Mouse (Mus musculus): ENCODE data around the gene Pxylp1.

The Pxylp1 gene

GRCm38 (mm10) chr9:96862836-96863235 lies 29.6 kb downstream of the Pxylp1 start:
- CTCF ChIA-PET: no interaction called here

DNA sequence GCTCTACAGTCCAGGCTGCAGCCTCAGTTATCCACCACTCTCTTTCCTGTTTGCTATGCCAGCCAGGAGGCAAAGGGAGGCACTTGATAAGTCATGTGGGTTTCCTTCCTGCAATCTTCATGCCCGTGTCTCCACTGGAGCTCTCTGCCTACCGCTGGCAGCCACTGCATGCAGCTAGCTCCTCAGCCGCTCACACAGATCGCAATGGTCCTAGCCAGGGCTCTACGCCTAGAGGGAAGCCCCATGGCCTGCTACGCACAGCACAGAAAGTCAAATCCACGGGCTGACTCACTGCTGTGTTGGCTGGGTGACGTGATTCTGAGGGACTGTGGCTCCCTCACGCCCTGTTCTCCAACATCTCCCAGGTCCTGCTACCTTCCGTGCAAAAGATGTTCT lies 31.4 kb downstream of the Pxylp1 start:
- CTCF ChIA-PET: no interaction called here

- CTCF ChIA-PET: interaction anchor here (0.7 kb wide), 1 partner anchor 922 kb away, joined by 3 read pairs; no protein-coding TSS in a partner anchor
Measured at GRCm38 (mm10) chr9:96860380-96861091, 31.9 kb downstream of the Pxylp1 start.

- CTCF ChIA-PET: no interaction called here
Measured at GRCm38 (mm10) chr9:96859027-96859426, 33.4 kb downstream of the Pxylp1 start.

GRCm38 (mm10) chr9:96857838-96858237 lies 34.6 kb downstream of the Pxylp1 start:
- CTCF ChIA-PET: no interaction called here

GRCm38 (mm10) chr9:96853300-96854186 lies 38.9 kb downstream of the Pxylp1 start:
- CTCF ChIA-PET: no interaction called here

- CTCF ChIA-PET: interaction anchor here (0.6 kb wide), 1 partner anchor 312 kb away, joined by 6 read pairs; no protein-coding TSS in a partner anchor
Measured at GRCm38 (mm10) chr9:96851634-96852033, 40.8 kb downstream of the Pxylp1 start.

- CTCF ChIA-PET: interaction anchor here (0.6 kb wide), 1 partner anchor 457 kb away, joined by 3 read pairs; no protein-coding TSS in a partner anchor
Measured at GRCm38 (mm10) chr9:96851036-96851435, 41.4 kb downstream of the Pxylp1 start.

GRCm38 (mm10) chr9:96849012-96849411 lies 43.5 kb downstream of the Pxylp1 start:
- CTCF ChIA-PET: no interaction called here

DNA sequence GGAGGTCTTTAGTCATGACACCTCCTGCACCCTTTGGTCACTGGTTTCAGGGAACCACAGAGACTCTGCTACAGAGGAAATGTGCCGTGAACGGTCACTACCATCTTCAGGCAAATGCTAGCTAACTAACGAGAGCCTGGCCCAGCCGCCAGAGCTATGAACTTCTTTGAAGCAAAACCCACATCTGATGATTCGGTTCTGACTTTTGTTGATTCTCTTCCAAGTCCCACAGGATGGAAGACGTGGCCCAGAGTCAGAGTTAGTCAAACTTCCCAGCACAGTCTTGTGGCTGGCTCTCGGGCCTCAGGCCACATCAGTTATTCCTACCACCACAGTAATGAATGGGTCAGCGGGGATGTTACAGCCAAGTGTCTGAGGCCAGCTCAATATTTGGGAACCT lies 46.1 kb downstream of the Pxylp1 start:
- CTCF ChIA-PET: no interaction called here

GRCm38 (mm10) chr9:96844798-96845209 lies 47.7 kb downstream of the Pxylp1 start:
- CTCF ChIA-PET: interaction anchor here (0.6 kb wide), 1 partner anchor 24 kb away, joined by 3 read pairs; no protein-coding TSS in a partner anchor

GRCm38 (mm10) chr9:96839376-96839775 lies 53.1 kb downstream of the Pxylp1 start:
- CTCF ChIA-PET: no interaction called here

DNA sequence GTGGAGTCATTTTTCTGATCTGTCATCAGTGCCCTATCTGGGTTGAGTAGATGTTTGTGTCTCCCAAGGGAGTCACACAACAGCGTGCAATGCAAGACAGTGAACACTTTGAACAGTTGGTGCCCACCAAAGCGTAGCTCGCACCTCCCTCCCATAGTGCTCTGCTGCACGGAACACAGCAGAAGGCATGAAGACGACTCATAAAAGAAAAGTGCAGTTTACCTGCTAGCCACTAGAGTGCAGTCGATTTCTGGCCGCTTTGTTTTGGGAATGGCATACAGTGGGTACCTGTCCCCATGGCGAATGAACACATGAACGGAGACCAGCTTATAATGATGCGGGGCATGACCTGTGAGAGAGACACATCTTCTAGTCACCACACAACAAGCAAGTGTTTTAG lies 53.6 kb downstream of the Pxylp1 start:
- CTCF ChIA-PET: interaction anchor here (0.5 kb wide), 1 partner anchor 16 kb away, joined by 9 read pairs; no protein-coding TSS in a partner anchor

GRCm38 (mm10) chr9:96837781-96838420 lies 54.6 kb downstream of the Pxylp1 start:
- CTCF ChIA-PET: interaction anchor here (0.6 kb wide), 1 partner anchor 616 kb away, joined by 3 read pairs; no protein-coding TSS in a partner anchor

DNA sequence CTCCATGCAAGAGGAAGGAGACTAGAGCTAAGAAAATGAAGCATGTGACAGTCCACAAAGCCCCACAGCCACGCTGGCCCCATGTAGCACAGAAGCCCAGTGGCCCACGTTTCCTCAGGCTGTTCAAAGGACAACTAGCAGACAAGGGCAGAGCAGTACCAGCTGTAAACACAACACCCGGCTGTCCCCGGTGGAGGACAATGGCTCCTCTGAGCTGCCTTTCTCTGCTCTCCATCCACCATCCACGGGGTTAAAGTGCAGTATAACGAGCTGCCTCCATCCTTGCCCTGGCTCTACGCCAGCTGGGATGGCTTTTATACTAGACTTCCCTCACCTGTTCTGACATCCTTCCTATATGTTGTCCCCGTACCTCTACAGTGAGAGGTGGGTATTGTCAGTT lies 55.5 kb downstream of the Pxylp1 start:
- CTCF ChIA-PET: no interaction called here

DNA sequence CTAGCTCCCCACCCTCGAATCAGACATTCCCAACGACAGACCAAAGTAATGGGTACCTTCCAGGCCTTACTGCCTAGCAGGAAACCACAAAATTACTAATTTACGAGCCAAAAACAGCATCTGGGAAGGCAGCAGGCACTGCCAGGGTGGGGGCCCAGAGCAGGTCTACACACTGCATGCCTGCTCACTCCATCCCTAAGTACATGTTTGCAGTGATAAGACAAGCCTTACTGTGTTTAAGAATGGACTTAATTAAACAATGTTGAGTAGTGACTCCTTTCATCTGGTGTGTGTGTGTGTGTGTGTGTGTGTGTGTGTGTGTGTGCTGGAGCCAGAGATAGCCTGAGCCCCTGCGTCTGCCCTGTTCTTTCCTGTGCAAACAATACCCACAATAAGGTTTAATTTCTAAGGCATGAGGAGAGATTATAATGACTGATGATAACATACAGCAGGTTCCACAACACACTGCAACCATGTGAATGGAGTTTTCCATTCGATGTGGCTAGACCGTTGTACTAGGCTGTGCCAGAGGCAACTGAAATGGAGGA lies 57.0 kb downstream of the Pxylp1 start:
- CTCF ChIA-PET: no interaction called here

- CTCF ChIA-PET: no interaction called here
Measured at GRCm38 (mm10) chr9:96833606-96834005, 58.9 kb downstream of the Pxylp1 start.

DNA sequence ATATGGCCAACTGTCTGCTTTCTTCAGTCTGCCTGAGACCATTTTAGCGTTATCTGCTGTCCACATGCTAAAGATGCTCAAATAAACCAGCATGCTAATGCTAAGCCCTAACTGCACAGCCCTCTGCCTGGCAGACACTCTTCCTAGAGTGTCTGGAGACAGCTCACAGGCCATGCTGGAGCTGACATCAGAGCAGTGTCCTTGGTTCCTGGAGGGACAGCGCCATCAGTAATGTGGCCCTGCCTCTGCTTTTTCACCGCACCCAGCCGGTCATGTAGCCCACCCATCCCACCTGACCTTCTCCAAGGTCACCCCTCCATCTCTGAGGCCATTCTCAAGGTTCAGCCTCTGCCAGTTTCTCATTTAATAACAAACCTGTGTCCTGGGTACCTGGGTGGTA lies 60.0 kb downstream of the Pxylp1 start:
- CTCF ChIA-PET: no interaction called here

DNA sequence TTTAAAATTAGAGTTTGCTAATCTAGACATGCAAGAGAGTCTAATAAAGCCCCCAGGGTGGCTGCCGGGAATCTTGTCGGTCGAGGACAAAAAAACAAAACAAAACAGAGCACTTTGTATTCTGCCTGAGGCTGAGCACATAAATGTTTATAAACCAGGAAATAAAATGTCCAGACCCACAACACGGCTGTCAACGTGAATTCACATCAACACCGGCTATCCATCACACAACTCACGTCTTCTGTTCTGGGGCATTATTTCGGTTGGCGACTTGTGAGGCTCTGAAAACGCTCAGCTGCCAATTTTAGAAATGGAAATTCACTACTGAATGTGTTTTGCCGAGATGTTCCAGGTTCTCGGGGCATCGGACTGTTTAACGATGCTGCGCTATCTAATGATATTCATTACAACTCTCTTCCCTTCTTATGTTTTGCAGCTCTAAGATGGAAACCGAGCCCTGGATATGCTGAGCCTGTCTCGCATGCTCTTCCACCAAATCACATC lies 61.6 kb downstream of the Pxylp1 start:
- CTCF ChIA-PET: interaction anchor here (0.7 kb wide), 1 partner anchor 168 kb away, joined by 4 read pairs; no protein-coding TSS in a partner anchor

DNA sequence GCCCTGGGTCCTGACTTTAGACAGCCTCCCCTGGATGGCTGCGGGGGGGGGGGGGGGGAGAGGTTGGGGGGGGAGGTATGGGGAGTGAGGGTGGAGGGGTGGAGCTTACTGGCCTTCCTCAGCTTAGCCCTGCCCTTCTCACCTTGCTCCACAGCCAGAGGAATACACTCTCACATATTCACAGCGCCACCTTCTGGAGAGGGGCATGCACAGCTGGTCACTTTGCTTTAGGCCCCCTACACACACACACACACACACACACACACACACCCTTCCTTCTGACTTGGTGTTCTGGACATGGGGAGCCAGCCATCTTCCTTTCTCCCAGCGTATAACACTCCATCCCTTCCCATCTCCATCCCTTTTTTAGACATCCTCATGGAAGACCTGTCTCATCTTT lies 62.8 kb downstream of the Pxylp1 start:
- CTCF ChIA-PET: interaction anchor here (0.6 kb wide), 1 partner anchor 36 kb away, joined by 3 read pairs; no protein-coding TSS in a partner anchor

DNA sequence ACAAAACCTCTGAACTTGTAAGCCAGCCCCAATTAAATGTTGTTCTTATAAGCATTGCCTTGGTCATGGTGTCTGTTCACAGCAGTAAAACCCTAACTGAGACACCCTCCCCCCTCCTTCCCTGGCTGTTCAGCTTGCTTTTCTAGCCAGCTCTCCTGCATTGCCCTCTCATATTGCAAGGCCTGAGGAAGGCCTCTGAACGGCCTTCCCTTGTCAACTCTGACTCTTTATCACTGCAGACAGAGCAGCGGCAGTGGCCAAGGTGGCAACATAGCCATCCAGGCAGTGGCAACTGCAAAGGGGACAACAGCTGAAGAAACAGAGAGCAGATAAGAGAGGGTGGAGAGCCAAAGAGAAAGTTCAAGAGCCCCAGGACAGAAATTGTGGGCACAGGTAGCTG lies 64.4 kb downstream of the Pxylp1 start:
- CTCF ChIA-PET: no interaction called here

Measured in spleen, embryonic (tissue).